Mouse (Mus musculus) adrenal gland, adult 2 months (tissue): ENCODE measurements around the gene Tmem245. TPM values are rescaled to one million over a fixed set of nuclear protein-coding genes. Genes with fewer than 3 reads are reported as not detected.

Source experiments
- DNase-seq: peaks from one replicate; pipeline ENCODE4 v3.0.0; 2021
- long read RNA-seq: library from polyadenylated mRNA; stranded (forward); transcript quantifications from one replicate; pipeline ENCODE4 v2.0.0, GENCODE M21; 2021
- polyA plus RNA-seq: library from polyadenylated mRNA; depleted of rRNA; stranded (reverse); fragments of >200 nt; gene quantifications from 2 replicates; pipeline ENCODE4 v1.2.3, GENCODE M21; 2012; rRNA removed
- total RNA-seq, 2 experiments: library from RNA; stranded (reverse); gene quantifications; 2 replicates each; pipeline ENCODE4 v1.2.3; 2021

The Tmem245 gene
- total RNA-seq: 10 to 100 TPM; 42.3 to 53.0 TPM
- polyA plus RNA-seq: 18.5 TPM in 2 replicates
- long read RNA-seq, partial matches to known transcripts: 1 of 6 reads
- long read RNA-seq, other reads (novel, unspliced or antisense): 5 of 6 reads

DNA sequence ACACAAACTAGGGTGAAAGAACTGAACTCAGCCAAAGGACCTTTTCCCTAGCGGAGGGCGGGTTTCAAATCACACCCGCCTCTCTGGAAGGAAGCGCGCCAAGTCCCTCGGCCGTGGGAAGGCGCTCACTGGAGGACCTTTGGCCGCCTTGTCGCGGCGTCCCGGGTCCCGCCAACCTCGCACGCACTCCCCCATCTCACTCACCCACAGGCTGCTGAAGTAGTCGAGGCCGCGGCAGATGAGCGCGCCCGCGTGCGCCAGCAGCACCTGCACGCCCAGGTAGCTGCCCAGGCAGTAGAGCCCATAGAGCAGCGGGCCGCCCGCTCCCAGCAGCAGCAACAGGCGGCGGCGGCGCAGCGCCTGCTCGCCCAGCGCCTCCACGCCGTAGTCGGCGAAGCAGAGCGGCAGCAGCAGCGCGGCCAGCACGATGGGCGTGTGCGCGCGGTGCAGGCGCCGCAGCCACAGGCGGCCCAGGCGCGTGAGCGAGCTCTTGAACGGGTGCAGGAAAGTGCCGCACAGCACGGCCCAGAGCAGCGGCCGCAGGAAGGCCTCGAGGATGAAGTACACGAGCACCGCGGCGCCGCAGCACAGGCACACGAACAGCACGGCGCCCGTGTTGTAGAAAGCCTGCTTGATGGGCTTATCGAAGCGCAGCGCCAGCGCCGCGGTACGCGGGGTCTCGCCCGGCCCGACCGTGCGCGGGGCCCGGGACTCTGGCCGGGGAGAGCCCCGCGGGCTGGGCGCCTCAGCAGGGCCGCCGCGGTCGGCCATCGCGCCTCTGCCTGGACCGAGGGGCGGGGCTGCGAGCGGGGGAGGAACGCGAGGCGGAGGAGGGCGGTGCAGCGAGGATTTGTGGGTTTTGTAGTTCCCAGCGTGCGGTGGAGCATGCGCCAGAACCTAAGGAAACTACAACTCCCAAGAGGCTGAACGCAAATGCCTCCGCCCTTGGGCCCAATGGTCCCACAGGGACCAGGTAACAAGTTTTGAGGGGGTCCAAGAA is at the start of gene Tmem245:
Gene Tmem245, minus strand, starts transcription at position 797 of the 1,000 bp plus-strand sequence.
- DNase-seq: peak; percentile 96

GRCm38 (mm10) chr4:56993331-56993730 is 46.1 kb upstream of the Tmem245 start:
- DNase-seq: no peak

DNA sequence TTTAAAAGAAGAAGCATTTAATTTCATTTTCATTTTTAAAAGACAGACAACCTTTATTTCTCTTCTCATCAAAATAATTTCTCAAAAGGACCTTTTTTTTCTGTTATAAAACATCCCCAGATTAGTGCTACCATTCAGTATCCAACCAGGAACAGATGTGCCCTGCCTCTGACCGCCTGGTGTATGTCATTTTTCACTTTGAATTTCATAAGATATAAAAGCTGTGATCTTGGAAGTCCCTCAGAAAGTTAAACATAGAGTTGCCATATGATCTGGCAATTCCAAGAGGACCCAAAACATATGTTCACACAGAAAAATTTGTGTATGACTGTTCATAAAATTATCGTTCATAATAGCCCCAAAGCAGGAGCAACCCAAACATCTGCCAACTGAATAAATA is 44.7 kb upstream of the Tmem245 start:
- DNase-seq: no peak

- peak; percentile 15 for DNase-seq
Observed at GRCm38 (mm10) chr4:56990215-56990584, 43.0 kb upstream of the Tmem245 start, which contains the start of gene Frrs1l. Gene Frrs1l, minus strand, starts transcription at chr4:56990391.

- DNase-seq: no peak
Observed at GRCm38 (mm10) chr4:56989431-56990214, 42.4 kb upstream of the Tmem245 start.

DNA sequence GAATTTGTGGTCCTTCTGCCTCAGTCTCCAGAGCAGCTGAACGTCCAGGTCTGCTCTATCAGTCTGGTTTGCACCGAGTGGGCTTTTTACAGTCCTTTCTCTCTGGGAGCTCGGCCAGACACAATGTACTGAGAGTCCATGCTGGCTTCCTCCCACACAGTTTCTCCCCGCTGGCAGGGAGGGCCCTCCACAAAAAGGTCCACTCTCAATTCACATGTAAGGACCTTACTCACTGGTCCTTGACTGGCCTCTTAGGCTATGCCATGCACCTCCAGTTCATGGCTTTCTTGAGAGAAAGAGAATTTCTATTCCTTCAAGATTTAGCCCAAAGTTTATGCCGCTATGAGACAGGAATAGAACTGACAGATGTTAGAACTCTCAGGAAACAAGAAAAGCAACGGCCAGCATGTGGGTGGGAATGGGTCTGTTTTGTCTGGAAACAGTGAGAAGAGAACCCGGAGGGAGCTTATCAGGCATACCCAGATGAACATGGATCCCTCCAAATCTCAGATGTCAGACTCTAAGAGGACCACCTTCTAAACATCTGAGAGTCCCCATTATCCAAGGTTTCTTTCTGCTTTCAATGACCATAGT is 18.4 kb upstream of the Tmem245 start:
- DNase-seq: no peak

DNA sequence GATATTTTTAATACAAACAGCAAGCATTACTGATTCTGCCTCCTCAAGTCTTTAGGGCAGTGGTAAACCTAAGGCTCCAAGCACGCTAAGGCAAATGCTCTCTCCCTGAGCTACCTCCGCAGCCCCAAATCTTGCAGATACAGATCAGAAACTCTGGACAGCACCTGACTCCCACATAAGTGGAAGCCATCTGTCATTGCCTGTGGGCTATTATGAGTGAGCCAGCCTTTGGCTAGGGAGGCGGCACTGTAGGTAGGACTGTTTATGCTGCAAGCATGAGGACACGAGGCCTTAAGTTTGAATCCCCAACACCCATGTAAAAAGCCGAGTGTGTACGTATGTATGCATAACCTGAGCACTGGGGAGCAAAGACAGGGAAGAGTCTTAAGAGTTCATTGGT is 16.4 kb upstream of the Tmem245 start:
- no peak for DNase-seq

GRCm38 (mm10) chr4:56961320-56961925 is 14.2 kb upstream of the Tmem245 start:
- no peak for DNase-seq

DNA sequence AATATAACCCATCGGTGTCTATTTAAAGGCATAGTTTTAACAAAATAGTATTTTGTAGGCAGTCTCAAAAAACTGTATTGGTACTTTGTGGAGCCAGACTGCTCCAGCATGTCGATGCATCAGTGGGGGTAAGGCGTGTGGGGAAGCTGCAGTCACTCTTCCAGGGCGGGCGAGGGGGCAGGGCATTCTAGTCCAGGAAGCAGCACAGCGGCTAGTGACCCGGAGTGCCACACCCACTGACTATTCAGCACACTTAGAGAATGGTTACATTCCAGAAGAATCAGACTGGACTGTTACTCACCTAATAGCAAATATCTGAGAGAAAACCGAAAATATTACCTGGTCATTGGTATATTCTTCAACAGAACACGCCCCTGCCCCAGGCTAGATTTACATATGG is 10.3 kb upstream of the Tmem245 start:
- no peak for DNase-seq

DNA sequence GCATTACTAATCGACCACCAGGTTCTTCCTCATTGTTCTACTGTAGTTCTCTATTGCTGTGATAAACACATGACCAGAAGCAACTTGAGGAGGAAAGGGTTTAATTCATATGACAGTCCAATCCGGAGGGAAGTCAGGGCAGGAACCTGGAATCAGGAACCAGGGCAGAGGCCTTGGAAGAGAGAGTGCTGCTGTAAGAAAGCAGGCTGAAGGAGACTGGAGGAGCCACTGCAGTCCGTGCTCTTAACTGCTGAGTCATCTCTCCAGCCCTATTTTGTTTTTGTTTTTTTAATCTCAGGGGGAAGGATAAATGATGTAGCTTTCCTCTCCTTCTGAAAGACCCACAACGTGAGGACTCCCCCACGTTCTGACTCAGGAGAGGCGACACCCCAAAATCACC is 6.0 kb upstream of the Tmem245 start:
- DNase-seq: no peak

GRCm38 (mm10) chr4:56951701-56952100 is 4.5 kb upstream of the Tmem245 start:
- no peak for DNase-seq

DNA sequence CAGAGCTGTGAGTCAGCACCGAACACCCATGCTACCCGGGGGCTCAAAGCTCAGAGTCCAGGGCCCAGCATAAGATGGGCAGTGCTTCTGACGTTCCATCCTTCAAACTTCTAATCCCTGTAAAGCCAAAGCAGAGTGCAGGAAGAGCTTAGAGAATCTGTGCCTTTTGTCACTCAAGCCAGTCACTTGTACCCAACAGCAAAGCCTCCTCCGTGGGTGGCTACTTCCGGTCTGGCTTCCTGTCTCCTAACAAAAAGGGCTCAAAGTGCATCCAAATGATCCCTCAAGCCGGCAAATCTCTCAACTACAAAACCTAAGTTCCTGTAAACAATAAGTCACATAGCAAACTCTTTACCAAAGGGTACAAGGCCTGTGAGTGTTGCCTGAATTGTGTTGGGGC is 2.3 kb upstream of the Tmem245 start:
- no peak for DNase-seq

GRCm38 (mm10) chr4:56946180-56946579 is 1.1 kb downstream of the Tmem245 start:
- DNase-seq: no peak

DNA sequence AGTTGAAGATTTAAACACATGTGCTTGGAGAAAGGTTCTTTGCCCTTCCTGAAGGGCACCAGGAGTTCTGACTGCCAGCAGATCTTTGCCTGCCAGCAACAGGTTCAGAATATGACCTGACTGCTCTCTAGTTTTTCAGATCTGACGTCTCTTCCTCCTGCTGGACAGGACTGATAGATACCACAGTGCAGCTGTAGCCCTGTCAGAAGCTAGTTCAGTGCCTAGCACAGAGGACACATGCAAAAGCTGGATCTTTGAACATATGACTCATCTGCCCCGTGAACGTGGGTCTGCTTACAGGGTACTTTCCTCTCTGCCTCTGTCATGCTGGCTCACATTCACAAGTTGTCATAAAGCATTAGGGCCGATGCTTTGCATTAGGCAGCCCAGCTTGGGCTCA is 3.0 kb downstream of the Tmem245 start:
- peak; percentile 46 for DNase-seq

GRCm38 (mm10) chr4:56943258-56943657 is 4.0 kb downstream of the Tmem245 start:
- DNase-seq: no peak

DNA sequence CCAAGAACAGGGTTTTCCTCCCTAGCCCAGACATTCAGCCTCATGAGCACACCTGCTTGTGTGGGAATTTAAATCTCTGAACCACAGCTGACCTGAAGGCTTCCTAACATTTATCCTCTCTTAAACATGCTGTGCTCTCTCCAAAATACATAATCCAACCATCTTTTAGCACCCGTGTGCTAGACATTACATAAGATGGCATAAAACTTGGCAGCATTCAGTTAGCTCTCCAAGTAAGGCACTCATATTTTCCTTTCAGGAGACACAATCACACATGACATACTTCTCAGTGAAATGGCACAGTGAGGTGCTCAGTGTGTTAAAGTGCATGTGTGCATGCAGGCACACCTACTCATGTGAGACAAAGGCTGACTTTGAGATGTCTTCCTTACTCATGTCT is 4.7 kb downstream of the Tmem245 start:
- no peak for DNase-seq

GRCm38 (mm10) chr4:56941481-56941880 is 5.8 kb downstream of the Tmem245 start:
- DNase-seq: no peak

- DNase-seq: peak; percentile 48
Observed at GRCm38 (mm10) chr4:56937136-56937535, 10.1 kb downstream of the Tmem245 start.

- DNase-seq: no peak
Observed at GRCm38 (mm10) chr4:56935327-56935726, 11.9 kb downstream of the Tmem245 start.

GRCm38 (mm10) chr4:56933154-56933553 is 14.1 kb downstream of the Tmem245 start:
- DNase-seq: no peak

DNA sequence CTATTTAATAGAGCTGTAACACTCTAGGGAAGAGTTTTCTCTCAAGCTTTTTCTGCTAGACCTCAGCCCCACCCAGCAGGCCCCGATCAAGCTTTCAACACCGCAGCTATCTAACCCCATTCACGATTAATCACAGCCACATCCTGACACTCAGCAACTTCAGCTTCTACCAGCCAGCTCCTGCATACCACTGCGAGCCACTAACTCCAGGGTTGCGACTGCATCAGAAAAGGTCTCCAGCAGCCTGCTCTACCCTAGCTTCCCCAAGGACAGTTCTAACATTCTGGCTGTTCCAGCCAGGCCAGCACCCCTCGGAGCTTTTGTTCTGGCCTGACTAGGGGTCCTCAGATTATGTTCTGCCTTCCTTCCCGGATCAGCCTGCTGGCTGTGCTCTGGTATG is 15.1 kb downstream of the Tmem245 start:
- no peak for DNase-seq

DNA sequence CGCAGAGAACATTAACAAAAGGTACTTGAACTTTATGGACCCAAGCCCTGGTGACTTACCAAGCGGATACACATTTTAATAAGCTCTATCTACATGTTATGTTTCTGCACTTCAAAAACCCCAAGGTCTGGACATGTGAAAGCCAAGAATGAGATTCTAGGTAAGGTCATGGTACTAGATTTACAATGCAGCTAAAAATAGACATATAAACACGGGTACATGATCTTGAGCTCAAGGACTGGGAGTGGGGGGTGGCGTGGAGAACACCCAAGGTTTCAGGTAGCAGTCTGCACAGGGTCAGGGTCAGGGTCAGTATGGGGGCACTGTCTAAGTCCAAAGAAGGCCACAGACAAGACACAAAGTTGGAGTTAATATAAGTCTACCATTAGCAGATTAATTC is 16.9 kb downstream of the Tmem245 start:
- DNase-seq: no peak
